Mouse (Mus musculus) megakaryocyte, embryonic 14.5 days (primary cell): ENCODE results near the gene Add1.

Experiments used
- FLI1 ChIP-seq: IDR thresholded peaks from 2 replicates; pipeline ENCODE4 v1.6.1; 2012; ENCODE audit warnings: low read length, inconsistent platforms, mixed read lengths
- GATA1 ChIP-seq: IDR thresholded peaks from 3 replicates; pipeline ENCODE4 v1.6.1; 2012; ENCODE audit warnings: mixed read lengths, low read length, inconsistent platforms, borderline replicate concordance

DNA sequence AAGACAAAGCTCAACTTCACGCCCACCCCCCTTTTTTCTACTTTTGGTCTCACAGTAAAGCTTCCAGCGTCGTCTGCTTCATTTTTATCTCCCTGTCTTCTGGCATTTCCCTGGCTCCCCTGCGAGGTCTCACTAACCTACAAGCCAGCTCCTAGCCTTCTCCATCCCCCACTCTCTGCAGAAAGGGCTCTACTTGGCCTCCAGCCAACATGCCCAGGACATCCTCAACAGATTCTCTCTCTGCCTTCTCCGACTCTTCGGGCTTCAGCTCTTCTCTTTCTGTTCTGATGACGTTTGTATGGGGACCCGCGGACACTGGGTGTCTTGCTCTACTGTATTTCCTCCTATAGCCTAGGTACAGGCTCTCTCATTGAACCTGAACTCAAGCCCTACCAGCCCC, 81.4 kb downstream of the Add1 start:
- no peak for TF ChIP-seq GATA1
- no peak for TF ChIP-seq FLI1
